Mouse (Mus musculus) limb, embryonic 15.5 days (tissue): ENCODE data around the gene Kcnk2. TPM values are rescaled to one million over a fixed set of nuclear protein-coding genes. Genes with fewer than 3 reads are reported as not detected.

Experiments
- microRNA-seq: library from miRNA; unstranded; fragments of <30 nt; microRNA quantifications from one replicate; pipeline ENCODE4, GENCODE M21; 2016
- polyA plus RNA-seq: library from polyadenylated mRNA; unstranded; fragments of >200 nt; fragmentation: Nextera tagmentation; extraction: Ambion mirVana; gene quantifications from 2 replicates; pipeline ENCODE4 v1.2.1, GENCODE M21; 2015

The Kcnk2 gene
- polyA plus RNA-seq, 1 experiment from 2014 or later = 9.3 TPM

Small RNA genes lying within 50 kb of the gene (microRNA-seq; reads per million reads assigned to microRNA genes)
- gene Gm24092 = not detected
